Mouse (Mus musculus): ENCODE results near the gene 1700067K01Rik.

DNA sequence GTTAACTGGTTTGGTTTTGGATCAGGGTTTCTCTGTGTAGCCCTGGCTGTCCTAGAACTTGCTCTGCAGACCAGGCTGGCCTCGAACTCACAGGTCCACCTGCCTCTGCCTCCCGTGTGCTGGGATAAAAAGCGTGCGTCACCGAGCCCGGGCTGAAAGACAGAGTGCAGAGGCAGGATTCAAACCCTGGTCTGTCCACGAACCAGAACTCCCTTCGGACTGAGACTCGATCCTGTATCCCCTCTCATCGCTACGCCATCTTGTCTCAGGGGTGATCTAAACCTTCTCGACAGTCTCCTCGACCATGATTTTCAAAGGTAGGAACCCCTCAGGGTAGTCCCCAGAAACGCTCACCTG is 46.6 kb upstream of the 1700067K01Rik start:
- no peak for TF ChIP-seq CTCF (IDR thresholded peaks at IDR 0.05; ENCODE audit: insufficient read depth, low read length)
- no peak for TF ChIP-seq POLR2A (IDR thresholded peaks at IDR 0.05; ENCODE audit: borderline replicate concordance, extremely low read depth, low read depth, low read length)

Data from lung, adult 2 months (tissue).